Mouse (Mus musculus): ENCODE results near the gene Mast1. TPM values are rescaled to one million over a fixed set of nuclear protein-coding genes. Genes with fewer than 3 reads are reported as not detected.
A peak's percentile ranks its signal among the peaks of the same experiment; 100 is the strongest.

Mast1 gene
- total and polyA plus RNA-seq, 3 experiments: 0.07 to 0.16 (median 0.10) TPM

DNA sequence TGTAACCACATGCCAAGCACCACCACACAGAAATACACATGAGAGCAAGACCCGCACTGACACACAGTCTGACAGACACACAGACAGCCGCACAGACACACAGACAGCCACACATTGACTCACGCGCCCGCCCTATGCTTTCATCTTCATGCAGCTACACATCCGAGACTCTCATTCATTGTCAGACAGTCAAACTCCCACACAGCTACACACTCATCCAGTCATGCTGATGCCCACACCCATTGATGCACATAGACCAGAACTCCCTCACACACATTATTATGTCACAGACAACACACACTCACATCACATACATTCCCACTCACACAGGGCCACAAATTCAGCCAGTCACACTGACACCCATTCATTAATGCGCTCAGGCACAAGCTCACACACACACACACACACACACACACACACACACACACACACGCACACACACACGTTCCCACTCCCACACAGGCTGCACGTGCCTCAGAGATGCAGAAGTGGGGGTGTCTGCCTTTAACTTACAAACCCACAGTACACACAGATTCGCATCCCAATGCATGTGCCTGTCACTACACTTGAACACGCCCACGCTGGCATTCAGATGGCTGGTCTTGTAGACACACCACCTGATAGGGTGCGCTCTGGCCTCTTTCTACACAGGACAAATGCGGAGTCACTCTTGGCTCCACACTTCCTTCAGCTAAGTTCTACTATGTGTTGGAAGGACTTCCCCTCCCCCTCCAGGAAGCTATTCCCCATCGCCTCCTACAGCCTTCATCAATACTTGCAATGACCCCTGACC lies 3.2 kb downstream of the Mast1 start:
- Histone ChIP-seq H3K79me2 (replicated peaks; ENCODE audit: control insufficient read depth, insufficient read depth, low read length) (no peaks in the 10 kb centered on the region), H3K4me3 (no peak overlapping the region), H3K27ac (no peak overlapping the region), H3K4me1 (ENCODE audit: control insufficient read depth, insufficient read depth, low read length) (no peaks in the 10 kb centered on the region), H3K27me3 (ENCODE audit: control insufficient read depth, insufficient read depth, low read length) (peaks cover 34% of the 10 kb centered on the region), H3K9ac (ENCODE audit: low read depth, low read length) (no peak overlapping the region), H3K36me3 (ENCODE audit: control insufficient read depth, insufficient read depth, low read length) (no peaks in the 10 kb centered on the region)
- WGBS: 74% methylated on average over 16 of the region's 16 CpGs
- TF ChIP-seq EP300 (IDR thresholded peaks at IDR 0.05; ENCODE audit: insufficient read depth, low read depth, low read length) (no peak), POLR2A (IDR thresholded peaks at IDR 0.05; ENCODE audit: insufficient read depth, low read depth, low read length) (no peak), CTCF (IDR thresholded peaks at IDR 0.05) (no peak)
- no peak for DNase-seq
- intact Hi-C loops (cut with DNase I): no loop called here

- Histone ChIP-seq H3K4me3 (no peak overlapping the region), H3K27ac (no peak overlapping the region), H3K79me2 (replicated peaks; ENCODE audit: control insufficient read depth, insufficient read depth, low read length) (no peaks in the 10 kb centered on the region), H3K36me3 (ENCODE audit: control insufficient read depth, insufficient read depth, low read length) (no peaks in the 10 kb centered on the region), H3K4me1 (ENCODE audit: control insufficient read depth, insufficient read depth, low read length) (no peaks in the 10 kb centered on the region), H3K27me3 (ENCODE audit: control insufficient read depth, insufficient read depth, low read length) (peaks cover 15% of the 10 kb centered on the region), H3K9ac (ENCODE audit: low read depth, low read length) (no peak overlapping the region)
- intact Hi-C loops (cut with DNase I): no loop called here
- TF ChIP-seq POLR2A (IDR thresholded peaks at IDR 0.05; ENCODE audit: insufficient read depth, low read depth, low read length) (no peak), EP300 (IDR thresholded peaks at IDR 0.05; ENCODE audit: insufficient read depth, low read depth, low read length) (no peak), CTCF (IDR thresholded peaks at IDR 0.05) (no peak)
- WGBS: 79% methylated on average over 13 of the region's 13 CpGs
- no peak for DNase-seq
Measured at GRCm38 (mm10) chr8:84930582-84930981, 6.6 kb downstream of the Mast1 start.

- peaks cover 6% of the 10 kb centered on the region; the same call in 1 of the 2 replicates for H3K27me3 ChIP-seq (ENCODE audit: control insufficient read depth, insufficient read depth, low read length)
- no peak overlapping the region for H3K9ac ChIP-seq (ENCODE audit: low read depth, low read length)
- 6% methylated on average over 48 of the region's 52 CpGs for WGBS
- H3K4me3 ChIP-seq: no peak overlapping the region
- TF ChIP-seq CTCF (IDR thresholded peaks at IDR 0.05): peak; percentile 72
- no peak for TF ChIP-seq POLR2A (IDR thresholded peaks at IDR 0.05; ENCODE audit: insufficient read depth, low read depth, low read length)
- TF ChIP-seq EP300 (IDR thresholded peaks at IDR 0.05; ENCODE audit: insufficient read depth, low read depth, low read length): no peak
- intact Hi-C loops (cut with DNase I): loop anchor here (1.0 kb wide), 1 partner anchor 70 kb away; no protein-coding TSS in a partner anchor
- no peaks in the 10 kb centered on the region for H3K79me2 ChIP-seq (replicated peaks; ENCODE audit: control insufficient read depth, insufficient read depth, low read length)
- DNase-seq: peak; percentile 64 to 77
- H3K4me1 ChIP-seq (ENCODE audit: control insufficient read depth, insufficient read depth, low read length): no peaks in the 10 kb centered on the region
- H3K36me3 ChIP-seq (ENCODE audit: control insufficient read depth, insufficient read depth, low read length): no peaks in the 10 kb centered on the region
- no peak overlapping the region for H3K27ac ChIP-seq
Measured at GRCm38 (mm10) chr8:84928456-84929306, 8.5 kb downstream of the Mast1 start.

DNA sequence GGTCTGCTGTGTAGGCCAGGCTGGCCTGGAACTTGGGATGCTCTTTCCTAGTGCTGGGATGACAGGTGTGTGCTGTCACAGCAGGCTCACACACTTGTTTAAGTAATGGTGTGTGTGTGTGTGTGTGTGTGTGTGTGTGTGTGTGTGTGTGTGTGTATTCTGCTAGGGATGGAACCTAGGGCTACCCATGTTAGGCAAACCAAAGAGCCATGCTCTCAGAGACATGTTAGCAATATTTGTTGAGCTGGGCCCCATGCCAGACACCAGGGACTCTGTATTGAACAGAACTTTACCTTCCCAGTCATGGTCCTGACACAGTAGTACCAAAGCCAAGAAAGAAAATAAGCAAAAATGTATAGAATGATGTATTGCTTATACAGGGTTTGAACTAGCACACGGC lies 9.6 kb downstream of the Mast1 start:
- no peak for DNase-seq

DNA sequence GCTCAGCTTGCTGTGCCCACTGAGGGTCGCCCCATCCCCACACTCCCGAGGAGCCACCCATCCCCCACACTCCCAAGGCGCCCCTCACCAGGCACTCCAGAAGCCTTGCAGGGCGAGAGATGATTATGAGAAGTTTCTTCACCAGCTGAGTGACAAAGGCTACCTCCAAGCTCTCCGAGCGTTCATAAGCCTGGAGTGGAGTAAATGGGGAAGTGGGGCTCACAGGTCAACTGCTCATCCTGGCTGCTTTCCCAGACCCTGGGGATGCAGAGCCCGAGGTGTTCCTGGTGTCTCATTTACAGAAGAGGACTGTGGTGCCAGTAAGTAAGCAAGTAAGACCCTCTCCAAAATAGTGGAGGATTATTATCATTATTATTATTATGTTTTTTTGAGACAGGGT lies 11.6 kb downstream of the Mast1 start:
- H3K4me1 ChIP-seq (ENCODE audit: control insufficient read depth, insufficient read depth, low read length): no peaks in the 10 kb centered on the region
- H3K4me3 ChIP-seq: no peak overlapping the region
- TF ChIP-seq EP300 (IDR thresholded peaks at IDR 0.05; ENCODE audit: insufficient read depth, low read depth, low read length): no peak
- no peak for TF ChIP-seq POLR2A (IDR thresholded peaks at IDR 0.05; ENCODE audit: insufficient read depth, low read depth, low read length)
- no peak for TF ChIP-seq CTCF (IDR thresholded peaks at IDR 0.05)
- H3K79me2 ChIP-seq (replicated peaks; ENCODE audit: control insufficient read depth, insufficient read depth, low read length): no peaks in the 10 kb centered on the region
- no peaks in the 10 kb centered on the region for H3K36me3 ChIP-seq (ENCODE audit: control insufficient read depth, insufficient read depth, low read length)
- H3K27ac ChIP-seq: no peak overlapping the region
- intact Hi-C loops (cut with DNase I): no loop called here
- no peak overlapping the region for H3K9ac ChIP-seq (ENCODE audit: low read depth, low read length)
- DNase-seq: no peak
- 57% methylated on average over 7 of the region's 7 CpGs for WGBS
- peaks cover 5% of the 10 kb centered on the region; the same call in 1 of the 2 replicates for H3K27me3 ChIP-seq (ENCODE audit: control insufficient read depth, insufficient read depth, low read length)

More for the DNA sequence above, 9.6 kb downstream of the Mast1 start:
- no peaks in the 10 kb centered on the region for H3K36me3 ChIP-seq (ENCODE audit: control insufficient read depth, insufficient read depth, low read length)
- no peak overlapping the region for H3K9ac ChIP-seq (ENCODE audit: low read depth, low read length)
- 83% methylated on average over 1 of the region's 1 CpGs for WGBS
- no peak overlapping the region for H3K27ac ChIP-seq
- H3K4me3 ChIP-seq: no peak overlapping the region
- peaks cover 5% of the 10 kb centered on the region; the same call in 1 of the 2 replicates for H3K27me3 ChIP-seq (ENCODE audit: control insufficient read depth, insufficient read depth, low read length)
- TF ChIP-seq EP300 (IDR thresholded peaks at IDR 0.05; ENCODE audit: insufficient read depth, low read depth, low read length) (no peak), POLR2A (IDR thresholded peaks at IDR 0.05; ENCODE audit: insufficient read depth, low read depth, low read length) (no peak), CTCF (IDR thresholded peaks at IDR 0.05) (no peak)
- intact Hi-C loops (cut with DNase I): no loop called here
- no peaks in the 10 kb centered on the region for H3K4me1 ChIP-seq (ENCODE audit: control insufficient read depth, insufficient read depth, low read length)
- no peaks in the 10 kb centered on the region for H3K79me2 ChIP-seq (replicated peaks; ENCODE audit: control insufficient read depth, insufficient read depth, low read length)

Measured in heart, adult 2 months (tissue).